Mouse (Mus musculus) brain, adult 2 months (tissue): ENCODE measurements around the gene Ptbp1.

Source experiments
- DNase-seq: peaks from one replicate; pipeline ENCODE4 v3.0.0; 2011; ENCODE audit warnings: low read depth, low spot score

The Ptbp1 gene

DNA sequence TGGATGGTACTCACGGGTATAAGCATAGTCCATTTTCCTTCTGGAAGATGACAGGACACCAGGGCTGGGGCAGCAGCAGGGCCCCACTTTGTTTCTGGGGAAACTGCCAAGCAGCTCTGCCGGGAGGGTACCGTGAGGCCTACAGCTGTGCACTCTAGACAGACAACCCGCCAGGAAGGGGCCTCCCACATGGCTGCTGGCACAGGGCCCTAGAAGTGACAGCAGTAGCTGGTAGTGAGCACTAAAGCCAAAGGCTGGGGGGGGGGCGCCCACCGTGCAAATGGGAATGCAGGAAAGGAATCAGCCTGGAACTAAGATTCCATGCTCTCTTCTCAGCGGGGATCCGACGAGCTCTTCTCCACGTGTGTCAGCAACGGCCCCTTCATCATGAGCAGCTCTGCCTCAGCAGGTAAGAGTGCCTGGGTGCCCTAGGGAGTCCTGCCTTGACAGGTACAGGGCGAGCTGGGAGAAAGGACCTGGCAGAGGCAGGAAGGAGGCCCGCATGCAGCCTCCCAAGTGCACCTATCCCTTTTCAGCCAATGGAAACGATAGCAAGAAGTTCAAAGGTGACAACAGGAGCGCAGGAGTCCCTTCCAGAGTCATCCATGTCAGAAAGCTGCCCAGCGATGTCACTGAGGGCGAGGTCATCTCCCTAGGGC is 4.3 kb downstream of the Ptbp1 start:
- DNase-seq = peak; percentile 88

DNA sequence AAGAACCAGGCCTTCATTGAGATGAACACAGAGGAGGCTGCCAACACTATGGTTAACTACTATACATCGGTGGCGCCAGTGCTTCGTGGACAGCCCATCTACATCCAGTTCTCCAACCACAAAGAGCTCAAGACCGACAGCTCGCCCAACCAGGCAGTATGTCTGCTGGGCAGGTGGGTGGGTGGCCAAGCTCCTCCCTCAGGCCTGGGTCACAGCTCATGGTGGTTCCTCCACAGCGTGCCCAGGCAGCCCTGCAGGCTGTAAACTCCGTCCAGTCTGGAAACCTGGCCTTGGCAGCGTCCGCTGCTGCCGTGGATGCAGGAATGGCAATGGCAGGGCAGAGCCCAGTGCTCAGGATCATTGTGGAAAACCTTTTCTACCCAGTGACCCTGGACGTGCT is 4.9 kb downstream of the Ptbp1 start:
- no peak for DNase-seq

DNA sequence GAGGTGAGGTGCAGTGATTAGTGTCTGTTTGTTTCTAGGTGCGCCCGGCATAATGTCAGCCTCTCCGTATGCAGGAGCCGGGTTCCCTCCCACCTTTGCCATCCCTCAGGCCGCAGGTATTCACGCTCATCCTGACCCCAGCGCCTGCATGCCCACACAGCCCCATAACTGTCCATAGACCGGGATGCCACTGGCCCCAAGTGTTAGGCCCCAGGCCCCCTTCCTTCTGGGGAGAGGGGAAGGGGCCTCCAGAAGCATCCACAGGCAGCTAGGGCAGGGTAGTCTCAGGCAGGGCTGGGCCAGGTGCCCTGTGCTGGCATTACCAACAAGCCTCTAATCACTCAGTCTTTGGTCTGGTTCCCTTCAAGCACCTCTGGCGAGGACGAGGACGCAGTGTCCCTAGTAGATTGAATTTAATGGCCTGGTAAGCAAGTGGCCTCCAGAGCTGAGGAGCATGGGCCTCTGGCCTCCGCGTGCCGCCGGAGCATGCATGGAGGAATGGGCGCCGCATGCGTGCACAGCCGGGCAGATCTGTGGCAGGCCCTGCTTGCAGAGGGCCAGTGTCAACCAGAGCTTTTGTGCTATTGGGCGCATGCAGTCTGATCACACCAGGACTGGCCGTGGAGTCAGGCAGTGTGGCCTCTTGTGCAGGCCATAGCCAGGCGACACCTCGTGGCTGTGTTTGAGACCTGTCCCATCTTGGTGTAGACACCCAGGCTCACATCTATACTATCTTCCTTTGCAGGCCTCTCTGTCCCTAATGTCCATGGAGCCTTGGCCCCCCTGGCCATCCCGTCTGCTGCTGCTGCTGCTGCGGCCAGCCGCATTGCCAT is 6.1 kb downstream of the Ptbp1 start:
- no peak for DNase-seq

DNA sequence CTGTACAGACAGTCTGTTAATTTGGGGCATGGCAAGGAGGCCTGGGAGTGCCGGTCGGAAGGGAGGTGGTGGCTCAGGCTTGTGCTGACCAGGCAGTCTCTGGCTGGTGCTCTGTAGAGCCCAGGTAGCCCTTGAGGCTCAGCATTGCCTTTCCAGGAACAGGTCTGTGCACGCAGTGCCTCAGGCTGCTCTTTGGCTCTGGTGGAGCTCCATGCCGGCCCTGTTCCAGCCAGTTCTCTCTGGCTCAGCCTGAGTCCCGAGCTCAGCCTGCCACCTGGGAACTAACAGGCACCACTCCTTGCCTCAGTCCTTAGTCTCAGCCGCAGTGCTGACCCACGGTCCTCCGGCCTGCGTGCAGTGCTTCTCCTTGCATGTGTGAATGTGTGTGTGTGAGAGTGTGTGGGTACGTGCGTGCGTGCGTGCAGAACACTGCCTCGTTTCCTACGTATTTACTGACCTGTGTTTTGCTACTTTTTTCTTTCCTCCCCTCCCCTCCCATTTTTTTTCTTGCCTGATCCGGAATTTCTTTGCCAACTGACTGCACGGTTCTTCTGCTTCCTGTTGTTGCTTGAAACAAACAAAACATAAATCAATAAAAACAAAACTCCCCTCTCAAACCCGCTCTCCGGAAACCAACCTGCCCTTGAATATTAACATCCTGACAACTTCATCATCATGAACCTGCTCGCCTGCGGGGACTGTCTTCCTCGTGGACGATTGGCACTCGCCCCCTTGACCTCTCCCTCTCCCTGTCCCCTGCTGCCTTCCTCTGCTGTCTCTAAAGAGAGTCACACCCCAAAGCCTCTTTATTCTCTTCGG is 7.2 kb downstream of the Ptbp1 start:
- DNase-seq = peak; percentile 86

DNA sequence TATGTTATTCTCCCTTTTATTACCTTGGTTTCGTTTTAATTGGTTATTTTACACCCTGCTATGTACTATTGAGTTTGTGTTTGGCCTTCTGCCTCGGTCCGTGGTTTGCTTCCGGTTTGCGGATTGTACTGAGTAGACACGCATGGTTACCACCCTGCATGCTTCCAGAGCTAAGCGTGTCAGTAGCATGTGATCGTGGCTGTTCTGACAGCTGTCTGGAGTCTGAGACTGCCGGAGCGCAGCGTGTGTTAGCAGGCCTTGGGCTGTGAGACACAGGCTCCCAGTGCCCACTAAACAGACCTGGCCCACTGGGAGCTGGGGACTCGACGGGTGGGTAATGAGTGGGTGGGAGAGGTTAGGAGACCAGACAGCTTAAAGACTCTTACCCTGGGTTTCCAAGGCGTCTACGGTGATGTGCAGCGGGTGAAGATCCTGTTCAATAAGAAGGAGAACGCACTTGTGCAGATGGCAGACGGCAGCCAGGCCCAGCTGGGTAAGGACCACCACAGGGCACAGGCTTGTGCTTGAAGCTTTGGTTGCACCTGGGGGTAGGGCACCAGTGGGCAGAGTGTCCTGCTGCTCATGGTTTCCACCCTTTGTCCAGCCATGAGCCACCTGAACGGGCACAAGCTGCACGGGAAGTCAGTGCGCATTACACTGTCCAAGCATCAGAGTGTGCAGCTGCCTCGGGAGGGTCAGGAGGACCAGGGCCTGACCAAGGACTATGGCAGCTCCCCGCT is 8.0 kb downstream of the Ptbp1 start:
- no peak for DNase-seq

DNA sequence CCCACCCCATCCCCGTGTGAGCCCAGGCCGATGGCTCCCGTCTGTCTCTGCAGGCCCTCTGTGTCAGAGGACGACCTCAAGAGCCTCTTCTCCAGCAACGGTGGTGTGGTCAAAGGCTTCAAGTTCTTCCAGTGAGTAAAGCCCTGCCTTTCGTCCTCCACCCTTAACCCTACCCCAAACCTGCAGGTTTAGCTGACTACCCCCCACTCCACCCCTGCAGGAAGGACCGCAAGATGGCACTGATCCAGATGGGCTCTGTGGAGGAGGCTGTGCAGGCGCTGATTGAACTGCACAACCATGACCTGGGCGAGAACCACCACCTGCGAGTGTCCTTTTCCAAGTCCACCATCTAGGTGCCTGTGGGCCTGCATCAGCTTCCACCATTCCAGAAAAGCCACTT is 8.7 kb downstream of the Ptbp1 start:
- no peak for DNase-seq

DNA sequence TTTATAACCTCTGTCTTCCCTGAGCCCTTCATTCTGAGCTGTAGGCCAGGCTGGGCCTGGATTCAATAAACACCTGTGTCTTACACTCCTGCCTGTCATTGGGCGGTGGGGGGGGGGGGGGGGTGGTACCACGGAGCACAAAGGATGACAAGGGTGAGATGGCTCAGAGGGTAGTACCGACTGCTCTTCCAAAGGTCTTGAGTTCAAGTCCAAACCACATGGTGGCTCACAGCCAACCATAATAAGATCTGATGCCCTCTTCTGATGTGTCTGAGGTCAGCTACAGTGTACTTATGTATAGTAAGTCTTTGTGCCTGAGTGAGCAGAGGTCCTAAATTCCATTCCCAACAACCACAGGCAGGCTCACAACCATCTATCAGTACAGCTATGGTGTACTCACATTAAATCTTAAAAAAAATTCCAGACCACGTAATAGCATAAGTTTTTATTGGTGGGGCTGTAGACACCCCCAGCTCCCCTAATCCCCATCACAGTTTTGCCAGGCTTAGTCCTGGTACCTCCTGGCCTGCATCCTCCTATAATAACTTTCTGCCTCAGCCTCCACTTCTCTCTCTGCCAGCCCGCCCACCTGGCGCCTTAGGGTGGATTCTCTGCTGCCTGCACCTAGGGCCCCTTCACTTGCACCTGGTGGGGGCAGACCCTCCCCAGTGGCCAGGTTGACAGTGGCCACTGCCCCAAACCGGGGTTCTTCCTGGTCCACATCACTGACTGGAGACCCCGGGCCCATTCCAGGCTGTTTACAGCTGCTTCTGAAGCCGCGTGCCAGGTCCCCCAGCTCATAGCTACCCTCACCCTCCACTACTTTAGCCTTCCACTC is 10.3 kb downstream of the Ptbp1 start:
- peak; percentile 35 for DNase-seq

DNA sequence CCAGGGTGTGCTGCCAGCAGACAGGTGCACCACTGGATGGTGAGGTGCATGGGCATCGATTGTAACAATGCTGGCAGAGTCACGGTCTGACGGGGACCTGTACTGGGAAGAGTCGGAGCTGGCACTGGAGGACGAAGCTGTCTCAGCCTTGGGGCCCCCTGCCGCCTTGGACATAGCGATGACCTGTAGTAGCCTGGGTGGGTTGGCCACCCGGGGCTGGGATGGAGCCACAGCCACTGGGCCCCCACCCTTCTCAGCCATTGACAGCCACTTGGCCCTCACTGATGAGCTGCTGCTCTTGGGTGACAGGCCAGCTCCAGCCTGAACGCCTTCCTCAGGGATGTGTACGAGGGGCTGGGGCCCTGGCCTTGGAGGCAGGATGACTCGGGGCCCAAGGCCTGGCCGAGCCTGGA is 11.0 kb downstream of the Ptbp1 start:
- no peak for DNase-seq

DNA sequence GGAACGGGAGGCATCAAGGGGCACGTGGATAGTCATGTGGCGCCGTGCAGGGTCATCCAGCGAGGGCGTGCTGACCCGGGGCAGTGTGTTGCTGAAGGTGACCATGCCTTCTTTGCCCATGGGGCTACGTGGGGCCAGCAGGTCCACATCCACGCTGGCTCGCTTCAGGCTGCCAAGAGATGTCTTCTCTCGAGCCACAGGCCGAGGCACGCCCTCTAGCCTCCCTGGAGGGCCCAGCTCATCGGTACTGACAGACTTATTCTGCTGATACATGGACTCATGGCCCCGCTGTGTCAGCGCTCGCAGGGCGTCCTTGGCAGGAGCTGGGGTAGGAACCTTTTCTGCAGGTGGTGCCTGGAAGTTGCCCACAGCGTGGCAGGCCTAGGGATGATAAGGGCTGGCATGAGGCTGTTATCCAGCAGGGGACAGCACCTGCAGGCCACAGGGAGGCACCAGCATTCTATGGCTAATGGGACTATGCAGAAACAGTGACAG is 11.6 kb downstream of the Ptbp1 start:
- peak; percentile 60 for DNase-seq

DNA sequence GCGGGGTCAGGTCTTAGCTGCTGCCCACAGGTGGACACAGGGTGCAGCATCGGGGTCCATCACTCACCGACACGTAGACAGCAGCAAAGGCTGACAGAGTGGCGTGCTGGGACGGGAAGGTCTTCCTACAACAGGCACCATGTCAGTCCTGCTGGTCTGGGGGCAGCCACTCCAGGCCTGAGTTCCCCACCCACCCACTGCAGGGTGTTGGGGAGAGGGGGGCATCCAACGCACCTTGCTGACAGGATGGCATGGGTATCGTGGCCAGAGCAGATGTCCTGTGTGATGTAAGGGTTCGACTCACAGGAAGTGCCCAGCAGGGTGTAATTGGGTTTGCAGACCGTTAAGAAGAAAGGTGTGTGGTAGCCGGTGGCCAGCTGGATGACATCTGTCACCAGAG is 12.4 kb downstream of the Ptbp1 start:
- no peak for DNase-seq

DNA sequence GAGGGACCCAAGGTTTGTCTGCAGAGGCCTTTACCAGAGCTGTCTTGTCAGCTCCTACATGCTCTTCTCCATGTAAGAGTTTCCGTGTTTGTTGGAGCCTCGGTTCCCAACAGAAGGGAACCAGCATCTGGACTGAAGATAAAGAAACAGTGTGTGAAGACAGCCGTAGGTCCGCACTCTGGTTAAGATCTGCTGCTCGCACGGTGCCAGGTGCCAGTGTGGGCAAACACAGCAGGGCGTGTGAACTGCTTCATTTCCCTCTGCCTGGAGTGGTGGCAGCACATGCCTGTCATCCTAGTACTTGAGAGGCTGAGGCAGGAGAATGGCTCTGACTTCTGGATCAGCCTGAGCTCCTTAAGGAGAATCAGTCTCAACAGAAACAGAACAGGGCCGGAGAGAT is 17.6 kb downstream of the Ptbp1 start:
- DNase-seq = peak; percentile 62

DNA sequence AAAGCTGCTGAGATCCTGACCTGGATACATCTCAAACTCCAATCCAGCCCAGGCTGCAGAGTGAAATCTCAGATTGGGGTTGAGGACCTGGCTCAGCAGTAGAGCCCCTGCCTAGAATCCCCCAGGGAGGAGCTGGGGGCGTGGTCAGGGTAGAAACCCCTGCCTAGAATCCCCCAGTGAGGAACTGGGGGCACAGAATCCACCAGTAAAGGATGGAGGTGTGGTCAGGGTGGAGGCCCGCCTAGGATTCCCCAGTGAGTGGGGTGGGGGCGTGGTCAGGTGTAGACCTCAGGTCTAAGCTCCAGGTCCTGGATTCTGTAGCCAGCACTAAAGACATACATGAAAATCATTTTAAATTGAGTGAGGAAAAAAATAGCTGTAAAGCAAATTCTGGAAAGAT is 18.6 kb downstream of the Ptbp1 start:
- no peak for DNase-seq

DNA sequence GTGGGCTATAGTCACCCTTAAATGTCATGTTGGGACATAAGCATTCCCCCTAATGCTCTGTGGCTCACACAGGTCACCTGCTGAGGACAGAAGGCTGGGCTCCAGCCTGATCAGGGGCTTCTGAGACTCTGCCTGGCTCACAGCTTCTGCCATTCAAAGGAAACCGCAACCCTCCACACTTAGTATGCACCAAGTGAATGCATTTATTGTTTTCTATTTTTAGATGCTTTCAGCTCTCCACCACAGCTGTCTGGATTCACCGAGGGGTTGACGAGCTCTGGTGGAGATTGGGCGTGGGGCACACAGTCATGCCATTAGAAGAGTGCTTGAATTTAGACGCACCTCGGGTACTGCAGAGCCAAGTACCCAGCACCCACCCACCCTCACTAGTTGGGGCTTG is 19.1 kb downstream of the Ptbp1 start:
- DNase-seq = peak; percentile 34

DNA sequence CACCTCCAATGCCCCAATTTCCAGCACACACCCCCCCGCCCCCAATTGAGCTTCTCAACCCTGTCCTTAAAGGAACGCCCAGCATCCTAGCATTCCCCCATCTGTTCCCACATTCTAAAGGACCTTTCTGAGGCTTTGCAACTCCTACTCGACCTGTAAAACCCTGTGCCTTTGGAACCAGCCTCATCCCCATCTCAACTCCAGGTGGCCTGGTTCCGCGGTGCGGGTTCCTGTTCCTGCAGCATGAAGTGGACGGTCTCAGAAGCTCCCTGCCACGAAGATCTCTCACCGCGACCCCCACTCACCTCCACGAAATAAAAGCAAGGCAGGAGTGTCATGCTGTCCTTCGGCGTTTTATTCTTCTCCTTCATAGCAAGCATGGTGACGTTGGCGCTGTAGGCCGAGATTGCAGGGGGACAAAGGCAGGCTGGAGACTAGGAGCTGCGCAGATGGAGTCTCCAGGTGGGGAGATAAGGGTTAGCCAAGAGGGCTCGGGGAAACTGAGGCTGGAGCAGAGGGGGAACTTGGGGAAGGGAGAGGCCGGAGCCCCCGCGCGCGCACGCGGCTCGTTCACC is 19.6 kb downstream of the Ptbp1 start:
- peak; percentile 34 for DNase-seq

DNA sequence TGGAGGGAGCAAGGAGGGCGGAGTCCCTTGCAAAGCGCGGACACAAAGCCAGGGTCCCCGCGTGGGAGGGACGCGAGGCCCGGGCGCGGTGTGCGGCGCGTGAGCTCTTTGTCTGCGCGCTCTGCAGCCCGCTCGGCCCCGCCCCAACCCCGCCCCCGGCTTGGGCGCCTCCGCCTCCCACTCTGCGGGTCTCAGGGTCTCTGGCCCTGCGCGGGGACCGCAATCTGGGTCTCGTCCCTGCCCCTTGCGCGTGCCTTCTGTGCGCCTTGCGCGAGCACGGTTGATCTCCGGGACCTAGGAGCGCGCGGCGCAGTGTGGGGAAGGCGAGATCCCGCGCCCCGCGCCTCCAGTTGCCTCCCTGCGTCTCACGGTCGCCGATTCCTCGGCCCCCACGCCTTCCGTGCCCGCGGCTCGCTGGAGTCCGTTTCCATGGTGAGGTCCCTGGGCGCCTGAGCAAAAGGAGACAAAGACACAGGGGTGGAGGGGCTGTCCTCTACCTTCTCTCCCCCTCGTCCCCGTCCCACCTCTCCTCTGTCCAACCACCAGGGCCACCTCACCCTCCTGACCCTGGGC is 20.1 kb downstream of the Ptbp1 start, which contains the start of the genes Prtn3 and Plppr3:
Prtn3 (plus strand) TSS at position 187 of the 573 bp plus-strand sequence.
Plppr3 (minus strand) TSS at position 345 of the 573 bp plus-strand sequence.
- peak; percentile 68 for DNase-seq

DNA sequence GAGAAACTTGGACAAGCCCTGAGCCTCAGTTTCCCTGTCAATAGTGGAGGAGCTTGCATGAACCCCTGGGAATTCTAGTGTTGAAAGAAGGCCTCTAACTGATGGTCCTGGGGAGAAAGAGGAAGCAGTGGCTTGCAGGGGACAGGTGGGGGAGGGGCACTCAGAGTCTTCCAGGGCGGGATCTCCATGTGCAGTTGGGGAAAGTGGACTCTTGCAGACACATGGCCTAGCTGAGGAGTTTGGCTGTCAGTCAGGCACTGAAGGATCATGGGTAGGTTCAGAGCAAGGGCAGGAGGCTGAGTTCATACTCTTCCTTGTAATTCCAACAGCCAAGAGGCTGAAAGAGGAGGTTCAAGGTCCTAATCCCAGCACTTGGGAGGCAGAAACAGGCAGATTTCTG is 22.9 kb downstream of the Ptbp1 start:
- DNase-seq = no peak

DNA sequence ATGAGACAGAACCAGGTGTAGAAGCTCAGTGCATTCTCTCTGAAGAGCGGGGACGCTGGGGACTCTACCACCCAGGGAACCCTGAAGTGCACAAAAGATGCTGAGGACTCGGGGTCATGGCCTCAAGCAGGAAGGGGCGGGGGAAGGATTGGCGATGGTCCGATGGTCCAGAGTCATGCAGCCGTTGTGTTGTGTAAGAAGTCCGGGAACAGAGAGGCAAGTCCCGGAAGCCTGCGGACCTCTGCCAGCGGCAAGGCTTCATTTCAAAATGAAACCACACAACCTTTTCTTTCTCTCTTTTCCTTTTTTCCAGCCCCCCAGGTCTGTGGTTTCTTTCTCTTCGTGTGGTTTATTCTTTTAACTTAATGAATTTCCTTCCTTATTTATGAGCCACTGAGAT is 23.5 kb downstream of the Ptbp1 start:
- DNase-seq = no peak

DNA sequence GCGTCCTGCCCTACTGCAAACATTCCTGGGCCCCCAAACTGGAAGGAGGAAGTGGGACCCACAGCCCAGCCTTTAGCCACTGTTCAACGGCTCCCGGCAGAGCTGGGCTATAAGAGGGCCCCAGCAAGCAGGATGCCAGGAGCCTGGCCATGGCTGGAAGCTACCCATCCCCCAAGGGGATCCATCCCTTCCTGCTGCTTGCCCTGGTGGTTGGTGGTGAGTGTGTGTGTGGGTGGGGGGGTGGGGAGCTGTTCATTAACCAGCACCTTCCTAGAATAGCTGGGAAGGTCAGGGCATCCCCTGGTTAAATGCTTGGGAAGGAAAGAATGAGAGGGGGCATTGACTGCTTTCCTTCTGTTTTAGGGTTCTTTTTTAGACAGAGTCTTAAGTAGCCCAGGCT is 25.3 kb downstream of the Ptbp1 start:
- DNase-seq = no peak

DNA sequence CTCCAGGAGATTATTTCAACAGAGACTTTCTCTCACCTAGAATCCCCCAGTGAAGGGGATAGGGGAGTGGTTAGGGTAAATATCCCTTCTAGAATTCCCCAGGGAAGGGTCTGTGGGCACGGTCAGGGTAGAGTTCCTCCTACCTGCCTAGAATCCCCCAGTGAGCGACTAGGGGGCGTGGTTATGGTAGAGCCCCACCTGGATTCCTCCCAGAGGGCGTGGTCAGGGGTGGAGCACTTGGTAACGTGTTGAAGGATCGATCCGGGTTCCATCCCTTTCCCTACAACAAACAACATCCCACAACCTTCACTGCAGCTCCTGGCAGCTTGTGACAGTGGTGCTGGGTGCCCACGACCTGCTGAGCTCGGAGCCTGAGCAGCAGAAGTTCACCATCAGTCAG is 26.5 kb downstream of the Ptbp1 start:
- peak; percentile 34 for DNase-seq

DNA sequence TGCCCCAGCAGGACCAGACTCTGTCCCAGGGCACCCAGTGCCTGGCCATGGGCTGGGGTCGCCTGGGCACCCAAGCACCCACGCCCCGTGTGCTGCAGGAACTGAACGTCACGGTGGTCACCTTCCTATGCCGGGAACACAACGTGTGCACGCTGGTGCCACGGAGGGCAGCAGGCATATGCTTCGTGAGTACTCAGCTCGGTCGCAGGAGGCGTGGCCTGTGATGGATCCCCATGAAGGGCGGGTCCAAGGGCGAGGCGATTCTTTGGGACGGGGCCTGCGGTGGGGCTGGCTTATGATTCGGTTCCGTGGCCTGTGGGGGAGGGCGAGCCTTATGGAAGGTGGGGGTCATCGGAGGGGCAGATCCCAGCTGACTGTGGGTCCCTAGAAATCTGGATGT is 27.8 kb downstream of the Ptbp1 start:
- DNase-seq = no peak
